Mouse (Mus musculus) limb, embryonic 11.5 days (tissue): ENCODE results near the gene Catsper3. TPM values are rescaled to one million over a fixed set of nuclear protein-coding genes. Genes with fewer than 3 reads are reported as not detected.

Experiments
- ATAC-seq: fragments of 200-750 bp; cut with Nextera tagmentation; 2 replicates; pipeline ENCODE4 v1.8.0; 2017; ENCODE audit warnings: low read depth; ENCODE audit not compliant: insufficient number of reproducible peaks, low FRiP score, low TSS enrichment
- DNase-seq: peaks from one replicate; pipeline ENCODE4 v3.0.0-alpha.2; 2015; ENCODE audit warnings: low spot score
- H3K27ac ChIP-seq: fragments of 300-500 bp; sonication (generic); replicated peaks from 2 replicates; pipeline ENCODE4 v1.5.1; 2014; ENCODE audit warnings: low read depth, mild to moderate bottlenecking, low read length
- H3K27me3 ChIP-seq: fragments of 300-500 bp; sonication (generic); 2 replicates; pipeline ENCODE4 v1.6.1; 2014; ENCODE audit warnings: mild to moderate bottlenecking, low read length, mixed read lengths; ENCODE audit not compliant: control insufficient read depth, insufficient read depth
- H3K36me3 ChIP-seq: fragments of 300-500 bp; sonication (generic); 2 replicates; pipeline ENCODE4 v1.6.1; 2014; ENCODE audit warnings: mild to moderate bottlenecking, low read length, moderate library complexity, mixed read lengths; ENCODE audit not compliant: control insufficient read depth, insufficient read depth
- H3K4me1 ChIP-seq: fragments of 300-500 bp; sonication (generic); 2 replicates; pipeline ENCODE4 v1.6.1; 2014; ENCODE audit warnings: low read length, mixed read lengths; ENCODE audit not compliant: control insufficient read depth, insufficient read depth
- H3K4me2 ChIP-seq: fragments of 300-500 bp; sonication (generic); 2 replicates; pipeline ENCODE4 v1.6.1; 2014; ENCODE audit warnings: low read depth, mild to moderate bottlenecking, moderate library complexity; ENCODE audit not compliant: severe bottlenecking
- H3K4me3 ChIP-seq: fragments of 300-500 bp; sonication (generic); 2 replicates; pipeline ENCODE4 v1.5.1; 2014; ENCODE audit warnings: low read depth, low read length
- H3K9ac ChIP-seq: fragments of 300-500 bp; sonication (generic); 2 replicates; pipeline ENCODE4 v1.6.1; 2014; ENCODE audit warnings: mild to moderate bottlenecking, low read length
- H3K9me3 ChIP-seq: fragments of 300-500 bp; sonication (generic); 2 replicates; pipeline ENCODE4 v1.6.1; 2016; ENCODE audit warnings: low read length; ENCODE audit not compliant: control insufficient read depth
- WGBS: fragments of 180-500 bp; shearing (Covaris S2); extraction: QIAGEN DNeasy Blood & Tissue Kit; methylation state at CpG from one replicate; pipeline ENCODE4 v1.1.7; 2014; 5-methylcytosine and 5-hydroxymethylcytosine counted together
- polyA plus RNA-seq: library from polyadenylated mRNA; unstranded; fragments of >200 nt; fragmentation: Nextera tagmentation; extraction: Ambion mirVana; gene quantifications from 2 replicates; pipeline ENCODE4 v1.2.1, GENCODE M21; 2014

Catsper3 gene
- polyA plus RNA-seq, 1 experiment from 2014 or later, result 0.19 TPM

DNA sequence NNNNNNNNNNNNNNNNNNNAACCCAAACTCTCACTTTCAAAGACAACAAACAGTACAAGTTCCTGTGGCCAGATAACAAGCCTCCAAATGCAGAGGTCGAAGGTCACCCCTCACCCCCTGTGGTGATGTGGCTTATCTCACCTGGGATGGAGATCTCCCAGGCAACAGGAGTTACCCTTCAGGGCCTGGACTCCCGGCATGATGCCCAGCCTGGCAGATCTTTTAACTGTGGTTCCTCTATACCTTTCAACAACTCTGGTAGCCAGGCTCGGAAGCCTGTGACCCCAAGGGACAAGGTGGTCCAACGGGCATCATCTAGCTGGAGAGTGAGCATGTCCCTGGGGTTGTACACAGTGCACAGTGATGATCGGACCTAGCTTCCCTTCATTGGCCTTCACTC, 38.1 kb downstream of the Catsper3 start:
- H3K9ac ChIP-seq, result no peak overlapping the region
- no peaks in the 10 kb centered on the region for H3K9me3 ChIP-seq
- no peak overlapping the region for H3K4me3 ChIP-seq
- H3K4me1 ChIP-seq, result peaks cover 21% of the 10 kb centered on the region
- 62% methylated on average over 5 of the region's 5 CpGs for WGBS
- no peak overlapping the region for H3K4me2 ChIP-seq
- no peak for DNase-seq
- no peak overlapping the region for H3K27ac ChIP-seq
- no peak for ATAC-seq
- no peaks in the 10 kb centered on the region for H3K36me3 ChIP-seq
- peaks cover 29% of the 10 kb centered on the region for H3K27me3 ChIP-seq

DNA sequence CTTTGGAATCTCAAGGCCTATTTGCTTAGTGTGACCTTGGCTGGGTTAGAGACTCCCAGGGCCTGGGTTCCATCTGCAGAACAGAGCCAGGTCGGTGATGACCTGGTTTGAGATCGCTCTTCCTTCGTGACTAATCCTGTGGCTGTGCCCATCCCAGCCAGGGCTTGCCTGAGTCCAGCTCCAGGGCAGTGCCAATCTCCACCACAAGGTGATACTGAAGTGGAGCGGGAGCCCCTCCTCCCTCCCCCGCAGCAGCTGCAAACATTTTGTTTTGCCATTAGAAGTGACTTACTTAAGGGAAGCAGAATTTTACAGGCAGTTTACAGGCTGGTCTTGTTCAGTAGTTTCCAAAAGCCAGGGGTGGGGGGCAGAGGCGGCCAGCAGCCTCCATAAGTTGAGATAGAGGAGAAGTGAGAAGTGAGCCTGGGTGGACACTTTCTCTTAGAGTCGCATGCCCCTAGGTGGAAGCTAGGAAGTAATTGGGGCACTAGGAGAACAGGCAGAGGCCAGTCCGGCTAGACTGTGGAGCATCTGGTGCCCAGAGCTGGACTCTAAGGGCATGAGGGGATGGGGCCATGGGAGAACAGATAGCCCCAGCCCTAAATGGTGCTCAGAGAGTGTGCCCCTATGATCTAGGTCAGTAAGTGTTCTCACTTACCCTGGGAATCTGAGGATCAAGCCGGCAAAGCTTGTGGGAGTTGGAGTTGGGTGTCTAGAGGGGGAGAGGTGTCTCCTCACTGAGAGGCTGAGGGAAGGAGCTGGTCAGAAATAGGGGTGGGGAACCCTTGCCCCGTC, 40.0 kb downstream of the Catsper3 start:
- Histone ChIP-seq H3K9ac (peak overlapping the region; percentile 93), H3K4me2 (peak overlapping the region; percentile 84), H3K27me3 (peaks cover 37% of the 10 kb centered on the region), H3K36me3 (no peaks in the 10 kb centered on the region), H3K9me3 (no peaks in the 10 kb centered on the region), H3K4me3 (peak overlapping the region; percentile 37), H3K4me1 (peaks cover 23% of the 10 kb centered on the region), H3K27ac (peak overlapping the region; percentile 92)
- DNase-seq (peak; percentile 78), ATAC-seq (peak; percentile 52; the same call in 1 of the 2 replicates)
- WGBS, result 5% methylated on average over 10 of the region's 10 CpGs

DNA sequence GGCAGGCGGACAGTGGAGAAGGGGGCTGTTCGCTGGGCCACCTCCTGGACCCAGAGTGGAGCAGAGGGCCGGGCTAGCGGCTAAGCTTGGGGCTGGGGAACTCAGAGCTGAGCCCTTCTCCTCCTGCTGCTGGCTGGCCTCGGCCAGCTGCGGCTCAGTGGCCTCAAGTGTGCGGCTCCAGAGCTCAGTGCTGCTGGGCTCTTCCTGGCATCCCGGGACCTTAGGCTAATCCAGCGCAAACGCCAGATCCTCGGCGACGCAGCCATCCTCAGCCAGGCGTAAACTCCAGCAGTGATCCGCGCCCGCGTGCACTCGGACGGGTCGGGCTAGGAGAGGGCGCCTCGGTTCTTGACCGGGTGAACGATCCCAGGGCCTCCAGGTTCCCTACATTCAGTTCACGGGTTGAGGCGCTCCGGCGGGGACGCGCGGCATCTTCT, 40.9 kb downstream of the Catsper3 start:
- Histone ChIP-seq H3K36me3 (no peaks in the 10 kb centered on the region), H3K4me1 (peaks cover 27% of the 10 kb centered on the region), H3K4me3 (peak overlapping the region; percentile 37), H3K9me3 (no peaks in the 10 kb centered on the region), H3K27me3 (peaks cover 41% of the 10 kb centered on the region), H3K9ac (peak overlapping the region; percentile 93), H3K27ac (peak overlapping the region; percentile 92), H3K4me2 (peak overlapping the region; percentile 84)
- DNase-seq (peak; percentile 65), ATAC-seq (no peak)
- under 1% methylated on average over 32 of the region's 32 CpGs for WGBS

GRCm38 (mm10) chr13:55826008-55826671, 41.8 kb downstream of the Catsper3 start:
- no peaks in the 10 kb centered on the region for H3K36me3 ChIP-seq
- no peaks in the 10 kb centered on the region for H3K9me3 ChIP-seq
- H3K27me3 ChIP-seq, result peaks cover 47% of the 10 kb centered on the region
- H3K4me1 ChIP-seq, result peaks cover 30% of the 10 kb centered on the region
- under 1% methylated on average over 56 of the region's 56 CpGs for WGBS
- H3K27ac ChIP-seq, result peak overlapping the region; percentile 92
- peak overlapping the region; percentile 84 for H3K4me2 ChIP-seq
- H3K4me3 ChIP-seq, result peak overlapping the region; percentile 37
- ATAC-seq (no peak), DNase-seq (peak; percentile 76)
- H3K9ac ChIP-seq, result peak overlapping the region; percentile 93

GRCm38 (mm10) chr13:55826796-55827678, 42.7 kb downstream of the Catsper3 start:
- Histone ChIP-seq H3K27me3 (peaks cover 52% of the 10 kb centered on the region), H3K36me3 (no peaks in the 10 kb centered on the region), H3K4me2 (peak overlapping the region; percentile 84), H3K9ac (peak overlapping the region; percentile 96), H3K4me1 (peaks cover 30% of the 10 kb centered on the region), H3K9me3 (no peaks in the 10 kb centered on the region), H3K4me3 (peak overlapping the region; percentile 70), H3K27ac (peak overlapping the region; percentile 92)
- peak; percentile 67 for DNase-seq
- 3% methylated on average over 13 of the region's 13 CpGs for WGBS
- no peak for ATAC-seq

- Histone ChIP-seq H3K4me3 (peak overlapping the region; percentile 70), H3K9me3 (no peaks in the 10 kb centered on the region), H3K4me1 (peaks cover 30% of the 10 kb centered on the region), H3K27me3 (peaks cover 58% of the 10 kb centered on the region), H3K4me2 (peak overlapping the region; percentile 52), H3K9ac (peak overlapping the region; percentile 96), H3K36me3 (no peaks in the 10 kb centered on the region), H3K27ac (peak overlapping the region; percentile 81)
- DNase-seq, result no peak
- WGBS, result 1% methylated on average over 6 of the region's 6 CpGs
- no peak for ATAC-seq
Measured at GRCm38 (mm10) chr13:55827679-55828140, 43.3 kb downstream of the Catsper3 start.

- ATAC-seq (no peak), DNase-seq (peak; percentile 77)
- no peaks in the 10 kb centered on the region for H3K9me3 ChIP-seq
- peak overlapping the region; percentile 52 for H3K4me2 ChIP-seq
- peak overlapping the region; percentile 81 for H3K27ac ChIP-seq
- WGBS, result under 1% methylated on average over 50 of the region's 50 CpGs
- H3K4me3 ChIP-seq, result peak overlapping the region; percentile 70
- H3K27me3 ChIP-seq, result peaks cover 65% of the 10 kb centered on the region
- H3K9ac ChIP-seq, result peak overlapping the region; percentile 96
- H3K4me1 ChIP-seq, result peaks cover 28% of the 10 kb centered on the region
- no peaks in the 10 kb centered on the region for H3K36me3 ChIP-seq
Measured at GRCm38 (mm10) chr13:55828141-55829017, 44.0 kb downstream of the Catsper3 start.
